Mouse (Mus musculus): ENCODE measurements around the gene Cntn4. TPM values are rescaled to one million over a fixed set of nuclear protein-coding genes. Genes with fewer than 3 reads are reported as not detected.

Gene Cntn4
- polyA plus RNA-seq, 1 experiment from 2014 or later = 56.3 TPM

GRCm38 (mm10) chr6:106729682-106730314 lies 1052.3 kb downstream of the Cntn4 start:
- ATAC-seq (ENCODE audit: low read depth) = no peak
- Histone ChIP-seq H3K4me2 (ENCODE audit: low read depth, low read length) (no peak overlapping the region), H3K9me3 (ENCODE audit: control insufficient read depth, low read length) (no peaks in the 10 kb centered on the region), H3K9ac (replicated peaks; ENCODE audit: low read depth, low read length) (no peak overlapping the region), H3K27me3 (ENCODE audit: control insufficient read depth, insufficient read depth, low read length) (no peaks in the 10 kb centered on the region), H3K4me1 (ENCODE audit: control insufficient read depth, insufficient read depth, low read length) (no peaks in the 10 kb centered on the region), H3K4me3 (ENCODE audit: low read depth, low read length) (no peak overlapping the region), H3K36me3 (ENCODE audit: control insufficient read depth, insufficient read depth, low read length) (no peaks in the 10 kb centered on the region), H3K27ac (ENCODE audit: low read depth, low read length) (no peak overlapping the region)
- 79% methylated on average over 4 of the region's 4 CpGs for WGBS

DNA sequence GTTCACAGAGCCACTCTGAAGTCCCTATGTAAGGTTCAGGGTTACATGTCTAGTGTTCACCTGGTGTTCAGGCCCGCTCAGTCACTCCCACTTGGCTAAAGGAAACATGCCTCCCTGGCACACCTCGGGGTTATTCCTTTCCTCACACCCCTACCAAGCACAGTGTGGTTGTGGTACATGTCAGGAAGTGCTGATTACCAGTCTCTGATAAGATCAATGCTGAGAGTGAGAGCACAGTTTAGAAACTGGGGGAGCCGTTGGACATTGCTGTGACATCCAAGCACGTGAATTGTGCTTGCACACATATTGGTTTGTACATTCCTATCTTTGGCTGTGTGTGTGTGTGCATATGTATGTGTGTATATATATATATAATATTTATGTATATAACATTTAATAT lies 1055.1 kb downstream of the Cntn4 start:
- no peaks in the 10 kb centered on the region for H3K4me1 ChIP-seq (ENCODE audit: control insufficient read depth, insufficient read depth, low read length)
- no peak overlapping the region for H3K27ac ChIP-seq (ENCODE audit: low read depth, low read length)
- no peaks in the 10 kb centered on the region for H3K36me3 ChIP-seq (ENCODE audit: control insufficient read depth, insufficient read depth, low read length)
- H3K9me3 ChIP-seq (ENCODE audit: control insufficient read depth, low read length) = no peaks in the 10 kb centered on the region
- no peak for ATAC-seq (ENCODE audit: low read depth)
- H3K27me3 ChIP-seq (ENCODE audit: control insufficient read depth, insufficient read depth, low read length) = no peaks in the 10 kb centered on the region
- 86% methylated on average over 4 of the region's 4 CpGs for WGBS
- H3K4me2 ChIP-seq (ENCODE audit: low read depth, low read length) = no peak overlapping the region
- no peak overlapping the region for H3K4me3 ChIP-seq (ENCODE audit: low read depth, low read length)
- H3K9ac ChIP-seq (replicated peaks; ENCODE audit: low read depth, low read length) = no peak overlapping the region

- no peaks in the 10 kb centered on the region for H3K36me3 ChIP-seq (ENCODE audit: control insufficient read depth, insufficient read depth, low read length)
- 69% methylated on average over 3 of the region's 3 CpGs for WGBS
- H3K27me3 ChIP-seq (ENCODE audit: control insufficient read depth, insufficient read depth, low read length) = no peaks in the 10 kb centered on the region
- H3K4me1 ChIP-seq (ENCODE audit: control insufficient read depth, insufficient read depth, low read length) = no peaks in the 10 kb centered on the region
- no peak overlapping the region for H3K27ac ChIP-seq (ENCODE audit: low read depth, low read length)
- no peak overlapping the region for H3K9ac ChIP-seq (replicated peaks; ENCODE audit: low read depth, low read length)
- no peak for ATAC-seq (ENCODE audit: low read depth)
- H3K4me3 ChIP-seq (ENCODE audit: low read depth, low read length) = no peak overlapping the region
- H3K9me3 ChIP-seq (ENCODE audit: control insufficient read depth, low read length) = no peaks in the 10 kb centered on the region
- H3K4me2 ChIP-seq (ENCODE audit: low read depth, low read length) = no peak overlapping the region
Observed at GRCm38 (mm10) chr6:106738229-106738628, 1060.8 kb downstream of the Cntn4 start.

DNA sequence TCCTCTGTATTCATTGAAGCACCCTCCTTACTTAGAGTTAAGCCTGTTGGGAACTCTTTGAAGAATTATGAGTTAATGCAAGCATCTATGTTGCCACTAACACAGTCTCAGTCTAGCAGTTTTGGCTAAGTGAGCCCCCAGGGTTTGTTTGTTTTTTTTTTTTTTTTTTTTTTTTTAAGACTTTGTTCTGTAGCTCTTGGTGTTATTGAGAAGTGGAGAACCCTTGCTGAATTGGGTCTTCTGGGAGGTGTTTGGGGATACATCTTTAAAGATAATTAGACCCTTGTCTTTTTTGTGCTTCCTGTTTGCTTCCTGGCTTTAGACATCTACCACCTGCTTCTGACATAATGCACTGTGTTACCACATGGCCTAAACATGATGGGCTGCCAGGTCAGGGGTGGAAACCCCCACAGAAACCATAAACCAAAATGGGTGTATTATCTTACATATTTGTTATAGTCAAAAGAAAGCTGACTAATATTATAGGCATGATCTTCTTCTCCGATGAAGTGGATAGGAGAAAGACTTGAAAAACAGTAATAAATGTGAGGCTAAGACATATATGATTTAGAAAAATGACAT lies 1062.9 kb downstream of the Cntn4 start:
- H3K27ac ChIP-seq (ENCODE audit: low read depth, low read length) = no peak overlapping the region
- 94% methylated on average over 1 of the region's 1 CpGs for WGBS
- no peak overlapping the region for H3K4me3 ChIP-seq (ENCODE audit: low read depth, low read length)
- no peaks in the 10 kb centered on the region for H3K9me3 ChIP-seq (ENCODE audit: control insufficient read depth, low read length)
- no peak overlapping the region for H3K9ac ChIP-seq (replicated peaks; ENCODE audit: low read depth, low read length)
- H3K4me1 ChIP-seq (ENCODE audit: control insufficient read depth, insufficient read depth, low read length) = no peaks in the 10 kb centered on the region
- no peak for ATAC-seq (ENCODE audit: low read depth)
- H3K27me3 ChIP-seq (ENCODE audit: control insufficient read depth, insufficient read depth, low read length) = no peaks in the 10 kb centered on the region
- H3K36me3 ChIP-seq (ENCODE audit: control insufficient read depth, insufficient read depth, low read length) = no peaks in the 10 kb centered on the region
- no peak overlapping the region for H3K4me2 ChIP-seq (ENCODE audit: low read depth, low read length)

- no peak overlapping the region for H3K4me3 ChIP-seq (ENCODE audit: low read depth, low read length)
- no peaks in the 10 kb centered on the region for H3K27me3 ChIP-seq (ENCODE audit: control insufficient read depth, insufficient read depth, low read length)
- H3K4me2 ChIP-seq (ENCODE audit: low read depth, low read length) = no peak overlapping the region
- no peak overlapping the region for H3K27ac ChIP-seq (ENCODE audit: low read depth, low read length)
- no peak overlapping the region for H3K9ac ChIP-seq (replicated peaks; ENCODE audit: low read depth, low read length)
- H3K9me3 ChIP-seq (ENCODE audit: control insufficient read depth, low read length) = no peaks in the 10 kb centered on the region
- WGBS = 80% methylated on average over 7 of the region's 7 CpGs
- H3K36me3 ChIP-seq (ENCODE audit: control insufficient read depth, insufficient read depth, low read length) = no peaks in the 10 kb centered on the region
- H3K4me1 ChIP-seq (ENCODE audit: control insufficient read depth, insufficient read depth, low read length) = no peaks in the 10 kb centered on the region
- no peak for ATAC-seq (ENCODE audit: low read depth)
Observed at GRCm38 (mm10) chr6:106743556-106744233, 1066.2 kb downstream of the Cntn4 start.

DNA sequence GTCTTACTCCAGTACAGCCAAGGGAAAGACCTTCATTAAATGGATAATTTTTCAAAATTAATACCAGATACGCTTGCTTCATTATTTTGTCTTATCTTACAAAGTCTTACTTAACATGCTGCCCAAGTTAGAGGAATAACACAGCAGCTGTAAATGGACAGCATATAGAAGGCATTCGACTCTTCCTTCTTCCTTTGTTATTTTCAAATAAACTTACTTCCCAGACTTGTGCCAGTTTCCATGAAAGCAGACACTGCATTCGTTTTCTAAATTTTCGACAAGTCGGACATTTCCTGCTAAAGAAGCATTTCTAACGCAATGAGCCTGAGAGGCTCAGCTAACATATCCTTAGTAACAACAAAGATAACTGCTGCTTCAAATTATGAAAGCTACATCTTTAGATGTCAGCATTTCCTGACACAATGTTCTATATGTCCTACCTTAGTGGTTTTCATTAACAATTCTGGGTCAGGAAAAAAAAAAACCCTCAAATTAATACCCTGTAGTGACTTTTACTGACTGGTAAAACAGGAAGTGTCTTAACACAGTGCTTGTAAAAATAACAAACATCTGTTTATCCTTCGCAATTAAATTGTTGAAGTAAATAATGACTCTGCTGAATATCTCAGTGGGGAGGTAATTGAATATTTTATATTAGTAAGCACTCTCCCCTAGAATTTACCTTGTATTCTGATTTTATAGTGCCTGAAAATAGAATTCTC lies 1068.4 kb downstream of the Cntn4 start:
- no peak overlapping the region for H3K9ac ChIP-seq (replicated peaks; ENCODE audit: low read depth, low read length)
- no peaks in the 10 kb centered on the region for H3K4me1 ChIP-seq (ENCODE audit: control insufficient read depth, insufficient read depth, low read length)
- ATAC-seq (ENCODE audit: low read depth) = no peak
- no peaks in the 10 kb centered on the region for H3K27me3 ChIP-seq (ENCODE audit: control insufficient read depth, insufficient read depth, low read length)
- no peak overlapping the region for H3K4me3 ChIP-seq (ENCODE audit: low read depth, low read length)
- H3K9me3 ChIP-seq (ENCODE audit: control insufficient read depth, low read length) = no peaks in the 10 kb centered on the region
- 82% methylated on average over 7 of the region's 7 CpGs for WGBS
- H3K36me3 ChIP-seq (ENCODE audit: control insufficient read depth, insufficient read depth, low read length) = no peaks in the 10 kb centered on the region
- no peak overlapping the region for H3K4me2 ChIP-seq (ENCODE audit: low read depth, low read length)
- no peak overlapping the region for H3K27ac ChIP-seq (ENCODE audit: low read depth, low read length)

DNA sequence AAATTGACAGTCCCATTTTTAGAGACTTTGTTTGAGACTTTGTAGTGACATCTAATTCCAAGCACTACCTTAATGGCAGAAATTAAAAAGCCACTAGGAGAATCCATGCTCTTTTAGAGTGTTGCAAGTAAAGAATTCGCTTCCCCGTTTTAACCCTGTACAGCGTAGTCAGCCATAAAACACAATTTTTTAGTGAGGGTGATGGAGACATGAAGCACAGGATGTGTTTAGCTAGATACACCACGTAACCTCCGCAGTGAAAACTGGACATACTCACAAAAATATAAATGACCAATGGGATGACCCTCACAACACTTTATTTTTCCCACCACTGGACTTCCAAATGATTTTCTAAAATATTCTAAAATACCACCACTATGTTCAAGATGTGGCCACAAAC lies 1069.8 kb downstream of the Cntn4 start:
- Histone ChIP-seq H3K27me3 (ENCODE audit: control insufficient read depth, insufficient read depth, low read length) (no peaks in the 10 kb centered on the region), H3K36me3 (ENCODE audit: control insufficient read depth, insufficient read depth, low read length) (no peaks in the 10 kb centered on the region)

DNA sequence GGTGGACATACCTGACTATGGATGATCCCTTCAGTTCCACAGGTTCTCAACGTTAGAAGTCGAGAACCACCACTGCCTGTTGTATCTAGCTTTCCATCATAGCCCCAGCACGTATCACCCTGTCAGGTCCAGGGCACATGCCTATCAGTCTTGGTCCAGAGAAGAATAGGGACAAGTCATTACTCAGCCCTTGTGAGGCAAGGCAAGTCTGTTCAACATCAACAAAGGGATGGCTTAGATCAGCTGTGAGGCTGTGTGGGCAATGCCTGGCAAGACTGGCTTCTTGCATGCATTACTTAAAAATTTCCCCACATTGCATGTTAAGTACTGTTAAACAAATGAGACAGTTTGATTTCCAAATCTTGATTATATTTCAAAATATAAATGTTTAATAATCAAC lies 1070.3 kb downstream of the Cntn4 start:
- no peak overlapping the region for H3K27ac ChIP-seq (ENCODE audit: low read depth, low read length)

More for the DNA sequence above, 1069.8 kb downstream of the Cntn4 start:
- Histone ChIP-seq H3K4me1 (ENCODE audit: control insufficient read depth, insufficient read depth, low read length) (no peaks in the 10 kb centered on the region), H3K9ac (replicated peaks; ENCODE audit: low read depth, low read length) (no peak overlapping the region), H3K4me2 (ENCODE audit: low read depth, low read length) (no peak overlapping the region), H3K27ac (ENCODE audit: low read depth, low read length) (no peak overlapping the region), H3K4me3 (ENCODE audit: low read depth, low read length) (no peak overlapping the region), H3K9me3 (ENCODE audit: control insufficient read depth, low read length) (no peaks in the 10 kb centered on the region)
- 93% methylated on average over 5 of the region's 5 CpGs for WGBS
- no peak for ATAC-seq (ENCODE audit: low read depth)

More for the DNA sequence above, 1070.3 kb downstream of the Cntn4 start:
- H3K9ac ChIP-seq (replicated peaks; ENCODE audit: low read depth, low read length) = no peak overlapping the region
- no peaks in the 10 kb centered on the region for H3K36me3 ChIP-seq (ENCODE audit: control insufficient read depth, insufficient read depth, low read length)
- no peak for ATAC-seq (ENCODE audit: low read depth)
- no peaks in the 10 kb centered on the region for H3K27me3 ChIP-seq (ENCODE audit: control insufficient read depth, insufficient read depth, low read length)
- no peaks in the 10 kb centered on the region for H3K4me1 ChIP-seq (ENCODE audit: control insufficient read depth, insufficient read depth, low read length)
- 83% methylated on average over 3 of the region's 3 CpGs for WGBS
- H3K4me3 ChIP-seq (ENCODE audit: low read depth, low read length) = no peak overlapping the region
- no peaks in the 10 kb centered on the region for H3K9me3 ChIP-seq (ENCODE audit: control insufficient read depth, low read length)
- no peak overlapping the region for H3K4me2 ChIP-seq (ENCODE audit: low read depth, low read length)
